Mouse (Mus musculus): Measurements from ENCODE around the gene Hoxc5. TPM values are rescaled to one million over a fixed set of nuclear protein-coding genes. Genes with fewer than 3 reads are reported as not detected.

The Hoxc5 gene
- total RNA-seq, 2 experiments from 2014 or later = 1.9 to 2.3 TPM

- intact Hi-C loops (cut with DNase I) = no loop called here
- peak; percentile 51 to 64 for DNase-seq
Measured at GRCm38 (mm10) chr15:103027266-103028235, 60.3 kb downstream of the Hoxc5 start.

GRCm38 (mm10) chr15:103028916-103029512, 61.8 kb downstream of the Hoxc5 start:
- intact Hi-C loops (cut with DNase I) = no loop called here
- DNase-seq = no peak

GRCm38 (mm10) chr15:103030142-103030541, 62.9 kb downstream of the Hoxc5 start:
- DNase-seq = no peak
- intact Hi-C loops (cut with DNase I) = no loop called here

GRCm38 (mm10) chr15:103032167-103032566, 64.9 kb downstream of the Hoxc5 start:
- intact Hi-C loops (cut with DNase I) = no loop called here
- no peak for DNase-seq

- intact Hi-C loops (cut with DNase I) = no loop called here
- DNase-seq = no peak
Measured at GRCm38 (mm10) chr15:103032646-103033575, 65.7 kb downstream of the Hoxc5 start.

- no peak for DNase-seq
- intact Hi-C loops (cut with DNase I) = no loop called here
Measured at GRCm38 (mm10) chr15:103034043-103034806, 67.0 kb downstream of the Hoxc5 start.

GRCm38 (mm10) chr15:103034807-103035547, 67.7 kb downstream of the Hoxc5 start:
- no peak for DNase-seq
- intact Hi-C loops (cut with DNase I) = no loop called here

GRCm38 (mm10) chr15:103035548-103035881, 68.3 kb downstream of the Hoxc5 start:
- DNase-seq = no peak
- intact Hi-C loops (cut with DNase I) = no loop called here

GRCm38 (mm10) chr15:103037579-103037978, 70.3 kb downstream of the Hoxc5 start:
- intact Hi-C loops (cut with DNase I) = no loop called here
- DNase-seq = no peak

GRCm38 (mm10) chr15:103038701-103039480, 71.6 kb downstream of the Hoxc5 start:
- intact Hi-C loops (cut with DNase I) = no loop called here
- no peak for DNase-seq

- no peak for DNase-seq
- intact Hi-C loops (cut with DNase I) = no loop called here
Measured at GRCm38 (mm10) chr15:103039609-103040008, 72.4 kb downstream of the Hoxc5 start.

- intact Hi-C loops (cut with DNase I) = no loop called here
Measured at GRCm38 (mm10) chr15:103040601-103041000, 73.4 kb downstream of the Hoxc5 start.

GRCm38 (mm10) chr15:103041613-103042012, 74.4 kb downstream of the Hoxc5 start:
- intact Hi-C loops (cut with DNase I) = no loop called here

More at GRCm38 (mm10) chr15:103040601-103041000, 73.4 kb downstream of the Hoxc5 start:
- no peak for DNase-seq

GRCm38 (mm10) chr15:103042209-103042608, 75.0 kb downstream of the Hoxc5 start:
- no peak for DNase-seq
- intact Hi-C loops (cut with DNase I) = no loop called here

More at GRCm38 (mm10) chr15:103041613-103042012, 74.4 kb downstream of the Hoxc5 start:
- DNase-seq = no peak

GRCm38 (mm10) chr15:103051670-103052069, 84.4 kb downstream of the Hoxc5 start:
- DNase-seq = no peak
- intact Hi-C loops (cut with DNase I) = no loop called here

GRCm38 (mm10) chr15:103053210-103053609, 86.0 kb downstream of the Hoxc5 start:
- intact Hi-C loops (cut with DNase I) = no loop called here
- no peak for DNase-seq

- DNase-seq = no peak
- intact Hi-C loops (cut with DNase I) = no loop called here
Measured at GRCm38 (mm10) chr15:103056396-103056795, 89.2 kb downstream of the Hoxc5 start.

GRCm38 (mm10) chr15:103058715-103059114, 91.5 kb downstream of the Hoxc5 start:
- DNase-seq = no peak
- intact Hi-C loops (cut with DNase I) = no loop called here
